Mouse (Mus musculus) heart, embryonic 12.5 days (tissue): ENCODE data around the gene Vasn. TPM values are rescaled to one million over a fixed set of nuclear protein-coding genes. Genes with fewer than 3 reads are reported as not detected.
A peak's percentile ranks its signal among the peaks of the same experiment; 100 is the strongest.

Source experiments
- ATAC-seq: fragments of 200-750 bp; cut with Nextera tagmentation; 2 replicates; pipeline ENCODE4 v1.8.0; 2017; ENCODE audit warnings: moderate TSS enrichment, moderate library complexity; ENCODE audit not compliant: insufficient number of reproducible peaks, low FRiP score
- H3K27ac ChIP-seq: fragments of 300-500 bp; sonication (generic); 2 replicates; pipeline ENCODE4 v1.5.1; 2016; ENCODE audit warnings: mild to moderate bottlenecking, moderate library complexity; ENCODE audit not compliant: poor library complexity, severe bottlenecking
- H3K27me3 ChIP-seq: fragments of 300-500 bp; sonication (generic); replicated peaks from 2 replicates; pipeline ENCODE4 v1.6.1; 2016; ENCODE audit warnings: mild to moderate bottlenecking, moderate library complexity
- H3K36me3 ChIP-seq: fragments of 300-500 bp; sonication (generic); 2 replicates; pipeline ENCODE4 v1.6.1; 2016; ENCODE audit warnings: mild to moderate bottlenecking, moderate library complexity
- H3K4me1 ChIP-seq: fragments of 300-500 bp; sonication (generic); replicated peaks from 2 replicates; pipeline ENCODE4 v1.6.1; 2016; ENCODE audit warnings: mild to moderate bottlenecking
- H3K4me2 ChIP-seq: fragments of 300-500 bp; sonication (generic); 2 replicates; pipeline ENCODE4 v1.6.1; 2016; ENCODE audit warnings: mild to moderate bottlenecking, moderate library complexity
- H3K4me3 ChIP-seq: fragments of 300-500 bp; sonication (generic); 2 replicates; pipeline ENCODE4 v1.5.1; 2016; ENCODE audit warnings: mild to moderate bottlenecking
- H3K9ac ChIP-seq: fragments of 300-500 bp; sonication (generic); 2 replicates; pipeline ENCODE4 v1.6.1; 2016; ENCODE audit warnings: mild to moderate bottlenecking, moderate library complexity
- H3K9me3 ChIP-seq: fragments of 300-500 bp; sonication (generic); replicated peaks from 2 replicates; pipeline ENCODE4 v1.6.1; 2016; ENCODE audit warnings: mild to moderate bottlenecking, moderate library complexity
- WGBS: fragments of 180-500 bp; shearing (Covaris S2); methylation state at CpG from one replicate; pipeline ENCODE4 v1.1.7; 2016; 5-methylcytosine and 5-hydroxymethylcytosine counted together
- polyA plus RNA-seq: library from polyadenylated mRNA; unstranded; fragments of >200 nt; fragmentation: Nextera tagmentation; extraction: Ambion mirVana; gene quantifications from 2 replicates; pipeline ENCODE4 v1.2.1, GENCODE M21; 2016

Vasn gene
- polyA plus RNA-seq, 1 experiment from 2014 or later, result 14.8 TPM

- Histone ChIP-seq H3K9ac (peak overlapping the region; percentile 52; the same call in 1 of the 2 replicates), H3K27ac (peak overlapping the region; percentile 90), H3K4me3 (no peak overlapping the region), H3K9me3 (no peaks in the 10 kb centered on the region), H3K27me3 (no peaks in the 10 kb centered on the region), H3K4me2 (peak overlapping the region; percentile 89), H3K4me1 (peaks cover 93% of the 10 kb centered on the region), H3K36me3 (peaks cover 14% of the 10 kb centered on the region)
- WGBS, result 42% methylated on average over 11 of the region's 11 CpGs
- no peak for ATAC-seq
Observed at GRCm38 (mm10) chr16:4643670-4644419, 4.1 kb downstream of the Vasn start.

DNA sequence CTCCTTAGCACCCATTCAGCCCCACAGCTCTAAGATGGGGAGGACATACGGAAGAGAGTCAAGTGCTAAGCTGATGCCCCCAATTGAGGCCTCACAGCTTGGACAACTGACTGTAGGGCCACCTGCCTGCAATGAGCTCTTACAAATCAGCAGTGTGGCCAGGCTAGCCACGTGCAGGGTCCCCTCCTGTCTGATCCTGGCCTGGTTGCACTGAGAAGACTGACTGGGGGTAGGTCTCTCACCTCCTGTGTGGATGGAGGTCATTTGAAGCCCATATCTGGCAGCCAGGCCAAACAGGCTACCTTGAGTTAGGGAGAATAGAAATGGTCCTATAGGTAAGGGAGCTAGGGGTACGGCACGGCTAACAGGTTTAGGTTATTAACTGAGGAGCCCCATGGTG is 6.1 kb downstream of the Vasn start:
- WGBS, result 71% methylated on average over 4 of the region's 4 CpGs
- H3K9ac ChIP-seq, result no peak overlapping the region
- H3K4me1 ChIP-seq, result peaks cover 84% of the 10 kb centered on the region
- no peaks in the 10 kb centered on the region for H3K27me3 ChIP-seq
- ATAC-seq, result no peak
- peaks cover 33% of the 10 kb centered on the region for H3K36me3 ChIP-seq
- no peak overlapping the region for H3K4me2 ChIP-seq
- 0 out of 2 replicates have a peak overlapping the region, but pooled peaks have one; percentile 3 for H3K27ac ChIP-seq
- H3K4me3 ChIP-seq, result no peak overlapping the region
- no peaks in the 10 kb centered on the region for H3K9me3 ChIP-seq

GRCm38 (mm10) chr16:4646831-4647230 is 7.1 kb downstream of the Vasn start:
- Histone ChIP-seq H3K4me2 (peak overlapping the region; percentile 15), H3K27me3 (no peaks in the 10 kb centered on the region), H3K27ac (peak overlapping the region; percentile 48; the same call in 1 of the 2 replicates), H3K9me3 (no peaks in the 10 kb centered on the region), H3K4me1 (peaks cover 84% of the 10 kb centered on the region), H3K36me3 (peaks cover 40% of the 10 kb centered on the region), H3K4me3 (no peak overlapping the region), H3K9ac (peak overlapping the region; percentile 38; the same call in 1 of the 2 replicates)
- WGBS, result 55% methylated on average over 4 of the region's 4 CpGs
- ATAC-seq, result no peak

GRCm38 (mm10) chr16:4647651-4648141 is 8.0 kb downstream of the Vasn start:
- Histone ChIP-seq H3K4me3 (no peak overlapping the region), H3K36me3 (peaks cover 48% of the 10 kb centered on the region), H3K9me3 (no peaks in the 10 kb centered on the region), H3K27me3 (no peaks in the 10 kb centered on the region), H3K9ac (peak overlapping the region; percentile 33; the same call in 1 of the 2 replicates), H3K4me1 (peaks cover 84% of the 10 kb centered on the region), H3K4me2 (peak overlapping the region; percentile 15; the same call in 1 of the 2 replicates), H3K27ac (peak overlapping the region; percentile 48)
- peak; percentile 43; the same call in 1 of the 2 replicates for ATAC-seq
- 46% methylated on average over 13 of the region's 13 CpGs for WGBS

- Histone ChIP-seq H3K27me3 (no peaks in the 10 kb centered on the region), H3K36me3 (peaks cover 56% of the 10 kb centered on the region), H3K27ac (no peak overlapping the region), H3K4me3 (no peak overlapping the region), H3K4me2 (no peak overlapping the region), H3K4me1 (peaks cover 84% of the 10 kb centered on the region), H3K9me3 (no peaks in the 10 kb centered on the region), H3K9ac (no peak overlapping the region)
- no peak for ATAC-seq
- WGBS, result 89% methylated on average over 28 of the region's 28 CpGs
Observed at GRCm38 (mm10) chr16:4648416-4649023, 8.8 kb downstream of the Vasn start.

DNA sequence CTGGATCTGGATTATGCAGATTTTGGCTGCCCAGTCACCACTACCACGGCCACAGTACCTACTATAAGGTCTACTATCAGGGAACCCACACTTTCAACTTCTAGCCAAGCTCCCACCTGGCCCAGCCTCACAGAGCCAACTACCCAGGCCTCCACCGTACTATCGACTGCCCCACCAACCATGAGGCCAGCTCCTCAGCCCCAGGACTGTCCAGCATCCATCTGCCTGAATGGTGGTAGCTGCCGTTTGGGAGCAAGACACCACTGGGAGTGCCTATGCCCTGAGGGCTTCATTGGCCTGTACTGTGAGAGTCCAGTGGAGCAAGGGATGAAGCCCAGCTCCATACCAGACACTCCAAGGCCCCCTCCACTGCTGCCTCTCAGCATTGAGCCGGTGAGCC is 9.5 kb downstream of the Vasn start:
- 84% methylated on average over 5 of the region's 5 CpGs for WGBS
- H3K27ac ChIP-seq, result no peak overlapping the region
- H3K4me1 ChIP-seq, result peaks cover 80% of the 10 kb centered on the region
- H3K4me3 ChIP-seq, result no peak overlapping the region
- no peaks in the 10 kb centered on the region for H3K27me3 ChIP-seq
- H3K4me2 ChIP-seq, result no peak overlapping the region
- peaks cover 62% of the 10 kb centered on the region for H3K36me3 ChIP-seq
- no peak overlapping the region for H3K9ac ChIP-seq
- ATAC-seq, result no peak
- H3K9me3 ChIP-seq, result no peaks in the 10 kb centered on the region

DNA sequence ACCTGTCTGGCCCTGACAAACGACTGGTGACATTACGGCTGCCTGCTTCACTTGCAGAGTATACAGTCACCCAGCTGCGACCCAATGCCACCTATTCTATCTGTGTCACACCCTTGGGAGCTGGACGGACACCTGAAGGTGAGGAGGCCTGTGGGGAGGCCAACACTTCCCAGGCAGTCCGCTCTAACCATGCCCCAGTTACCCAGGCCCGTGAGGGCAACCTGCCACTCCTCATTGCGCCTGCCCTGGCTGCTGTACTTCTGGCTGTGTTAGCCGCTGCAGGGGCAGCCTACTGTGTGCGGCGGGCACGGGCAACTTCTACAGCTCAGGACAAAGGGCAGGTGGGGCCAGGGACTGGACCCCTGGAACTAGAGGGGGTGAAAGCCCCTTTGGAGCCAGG is 10.0 kb downstream of the Vasn start:
- Histone ChIP-seq H3K9me3 (no peaks in the 10 kb centered on the region), H3K27me3 (no peaks in the 10 kb centered on the region), H3K36me3 (peaks cover 66% of the 10 kb centered on the region), H3K9ac (no peak overlapping the region), H3K4me2 (no peak overlapping the region), H3K4me3 (no peak overlapping the region), H3K27ac (no peak overlapping the region), H3K4me1 (peaks cover 80% of the 10 kb centered on the region)
- ATAC-seq, result no peak
- 89% methylated on average over 11 of the region's 11 CpGs for WGBS

DNA sequence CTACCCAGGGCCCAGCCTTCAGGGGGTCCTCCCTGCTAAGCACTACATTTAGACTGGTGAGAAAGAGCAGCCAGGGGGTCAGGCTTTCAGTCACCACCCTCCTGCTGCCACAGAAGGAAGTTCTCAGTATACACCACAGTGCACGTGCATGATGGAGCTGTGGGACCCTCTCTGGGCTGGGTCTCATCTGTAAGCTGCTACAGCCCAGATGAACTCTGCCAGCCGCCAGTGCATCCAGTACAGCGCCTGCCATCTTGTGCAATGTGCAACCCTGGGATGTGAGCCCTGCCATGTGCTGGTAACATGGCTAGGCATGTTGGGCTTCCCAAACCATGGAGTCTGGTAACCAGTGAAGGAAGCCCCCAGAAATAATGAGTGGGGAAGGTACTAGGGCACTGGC is 10.4 kb downstream of the Vasn start:
- no peaks in the 10 kb centered on the region for H3K27me3 ChIP-seq
- H3K9me3 ChIP-seq, result no peaks in the 10 kb centered on the region
- no peak overlapping the region for H3K4me3 ChIP-seq
- no peak for ATAC-seq
- H3K4me1 ChIP-seq, result peaks cover 82% of the 10 kb centered on the region
- 86% methylated on average over 3 of the region's 3 CpGs for WGBS
- H3K4me2 ChIP-seq, result no peak overlapping the region
- H3K36me3 ChIP-seq, result peaks cover 70% of the 10 kb centered on the region
- H3K27ac ChIP-seq, result no peak overlapping the region
- no peak overlapping the region for H3K9ac ChIP-seq

DNA sequence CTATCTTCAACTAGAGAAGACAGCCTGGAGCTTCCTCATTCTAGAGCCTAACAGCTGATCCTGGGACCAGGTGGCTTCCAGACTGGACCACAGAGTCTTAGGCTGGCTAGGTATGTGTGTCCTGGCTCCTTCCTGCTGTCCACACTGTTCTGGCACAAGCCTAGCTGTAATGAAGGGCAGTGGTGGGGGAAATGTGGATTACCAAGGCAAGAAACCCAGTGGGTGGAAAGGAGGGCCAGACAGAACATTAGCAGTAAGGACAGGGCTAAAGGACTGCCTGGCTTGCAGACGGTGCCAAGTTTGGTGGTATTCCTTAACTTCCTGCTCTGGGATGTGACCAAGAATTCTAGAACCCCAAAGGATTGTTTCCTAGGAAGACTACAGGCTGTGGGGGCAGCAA is 11.3 kb downstream of the Vasn start:
- no peak overlapping the region for H3K4me3 ChIP-seq
- ATAC-seq, result no peak
- peaks cover 82% of the 10 kb centered on the region for H3K4me1 ChIP-seq
- no peak overlapping the region for H3K9ac ChIP-seq
- peak overlapping the region; percentile 44; the same call in 1 of the 2 replicates for H3K27ac ChIP-seq
- peaks cover 75% of the 10 kb centered on the region for H3K36me3 ChIP-seq
- 73% methylated on average over 1 of the region's 1 CpGs for WGBS
- no peaks in the 10 kb centered on the region for H3K27me3 ChIP-seq
- H3K4me2 ChIP-seq, result no peak overlapping the region
- no peaks in the 10 kb centered on the region for H3K9me3 ChIP-seq

- 68% methylated on average over 7 of the region's 7 CpGs for WGBS
- Histone ChIP-seq H3K4me1 (peaks cover 82% of the 10 kb centered on the region), H3K4me2 (no peak overlapping the region), H3K9me3 (no peaks in the 10 kb centered on the region), H3K27me3 (no peaks in the 10 kb centered on the region), H3K27ac (peak overlapping the region; percentile 44), H3K36me3 (peaks cover 75% of the 10 kb centered on the region), H3K9ac (no peak overlapping the region), H3K4me3 (no peak overlapping the region)
- ATAC-seq, result no peak
Observed at GRCm38 (mm10) chr16:4651624-4652023, 11.9 kb downstream of the Vasn start.

GRCm38 (mm10) chr16:4652707-4653416 is 13.1 kb downstream of the Vasn start:
- Histone ChIP-seq H3K36me3 (peaks cover 70% of the 10 kb centered on the region), H3K9ac (no peak overlapping the region), H3K4me2 (no peak overlapping the region), H3K4me3 (no peak overlapping the region), H3K27me3 (no peaks in the 10 kb centered on the region), H3K4me1 (peaks cover 78% of the 10 kb centered on the region), H3K27ac (peak overlapping the region; percentile 44), H3K9me3 (no peaks in the 10 kb centered on the region)
- no peak for ATAC-seq
- 61% methylated on average over 4 of the region's 4 CpGs for WGBS
